Mouse (Mus musculus) testis, adult 2 months (tissue): ENCODE data around the gene Cyb5rl.

Experiments used
- CTCF ChIP-seq: fragments of 200-500 bp; IDR thresholded peaks from 2 replicates; pipeline ENCODE4 v1.5.1; 2012; ENCODE audit warnings: low read depth, mild to moderate bottlenecking, inconsistent platforms, low read length, moderate library complexity; ENCODE audit not compliant: control insufficient read depth, insufficient read depth, insufficient replicate concordance
- POLR2A ChIP-seq: fragments of 200-500 bp; IDR thresholded peaks from 2 replicates; pipeline ENCODE4 v1.6.1; 2012; ENCODE audit warnings: low read depth, mild to moderate bottlenecking, inconsistent platforms, low read length, moderate library complexity; ENCODE audit not compliant: control insufficient read depth

DNA sequence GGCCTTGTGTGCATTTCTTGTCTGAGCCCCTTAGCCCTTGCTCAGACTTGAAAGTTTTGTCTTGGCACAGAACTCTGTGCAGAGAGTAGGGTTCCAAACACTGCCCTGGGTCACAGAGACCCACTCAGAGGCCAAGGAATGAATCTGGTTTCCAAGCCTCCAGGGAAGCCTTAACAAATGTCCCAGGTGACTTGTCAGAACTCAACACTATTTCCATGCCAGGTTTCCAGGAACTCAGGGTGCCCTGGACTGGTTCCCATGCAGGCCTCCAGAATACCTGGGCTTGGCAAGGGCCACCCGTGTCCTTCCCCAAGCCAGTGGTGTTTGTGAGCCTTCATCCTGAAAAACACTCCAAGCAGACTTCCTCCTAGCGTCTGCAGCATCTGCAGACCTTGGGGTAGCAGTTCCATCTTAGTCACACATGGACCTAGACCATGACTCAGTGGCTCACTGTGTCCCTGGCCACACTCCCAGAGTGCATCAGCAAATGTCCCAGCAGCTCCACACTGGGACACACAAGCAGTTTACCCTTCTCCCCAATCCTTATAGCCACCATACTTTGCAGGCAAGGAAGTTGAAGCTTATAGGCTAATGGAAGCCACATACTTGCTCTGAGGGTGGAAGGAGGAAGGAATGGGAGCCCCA is 51.1 kb downstream of the Cyb5rl start:
- TF ChIP-seq POLR2A (no peak), CTCF (no peak)
